Mouse (Mus musculus) retina, postnatal 7 days (tissue): ENCODE results near the gene Sept5.

Experiments
- DNase-seq: peaks from one replicate; pipeline ENCODE4 v3.0.0-alpha.2; 2012; ENCODE audit warnings: low read depth, low spot score

Sept5 gene

DNA sequence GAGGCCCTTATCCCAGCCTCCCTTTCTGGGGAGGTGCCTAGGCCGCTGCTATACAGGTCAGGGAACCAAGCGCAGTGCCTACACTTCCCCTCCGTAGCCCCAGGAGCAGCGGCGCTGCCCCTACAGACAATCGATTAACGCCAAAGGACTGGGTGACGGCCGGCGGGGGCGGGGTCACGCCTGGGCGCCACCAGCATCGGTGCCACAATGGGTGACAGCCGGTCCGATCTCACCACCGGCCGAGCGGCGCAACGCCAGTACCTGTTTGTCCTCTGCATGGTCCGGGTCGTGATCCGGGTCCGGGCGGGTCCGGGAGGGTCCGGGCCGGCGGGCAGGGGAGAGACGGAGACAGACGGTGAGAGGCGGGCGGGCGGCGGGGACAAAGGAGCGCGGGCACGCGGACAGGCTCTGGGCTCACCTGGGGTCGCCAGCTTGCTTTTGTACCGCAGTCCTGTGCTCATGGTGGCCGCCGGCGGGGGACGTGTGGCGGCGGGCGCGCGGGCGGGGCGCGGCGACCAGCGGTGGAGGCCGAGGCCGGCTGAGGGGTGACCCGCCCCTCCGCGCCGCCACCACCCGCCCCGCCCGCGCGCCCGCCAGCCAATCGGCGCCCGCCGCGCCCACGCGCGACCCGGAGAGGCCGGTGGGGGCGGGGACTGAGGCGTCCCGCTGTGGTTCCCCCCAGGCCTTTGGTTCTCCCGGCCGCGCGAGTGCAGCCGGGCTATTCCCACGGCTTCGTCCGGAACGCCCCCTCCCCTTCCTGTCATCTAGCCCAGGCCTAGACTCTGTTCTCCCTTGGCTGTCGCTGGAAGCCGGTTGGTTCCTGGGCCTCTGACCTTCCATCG lies at the start of gene Sept5:
Gene Sept5 (minus strand): TSS at position 565 of the 842 bp plus-strand sequence.
- no peak for DNase-seq

DNA sequence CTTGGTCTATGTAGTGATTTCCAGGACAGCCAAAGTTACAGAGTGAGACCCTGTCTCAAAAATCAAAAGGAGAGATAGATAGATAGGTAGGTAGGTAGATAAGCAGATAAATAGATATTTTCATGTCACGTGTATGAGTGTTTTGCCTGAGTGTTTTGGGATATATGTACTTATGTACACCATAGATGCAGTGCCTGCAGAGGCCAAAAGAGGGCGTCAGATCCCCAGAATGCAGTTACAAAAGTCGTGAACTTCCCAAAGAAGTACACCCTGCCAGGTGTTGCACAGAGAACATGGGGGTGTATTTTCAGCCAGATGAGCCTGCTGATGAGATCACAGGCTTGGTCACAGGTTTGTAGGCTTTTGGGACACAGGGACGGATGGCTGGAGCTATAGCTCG lies 49.4 kb upstream of the Sept5 start:
- no peak for DNase-seq

DNA sequence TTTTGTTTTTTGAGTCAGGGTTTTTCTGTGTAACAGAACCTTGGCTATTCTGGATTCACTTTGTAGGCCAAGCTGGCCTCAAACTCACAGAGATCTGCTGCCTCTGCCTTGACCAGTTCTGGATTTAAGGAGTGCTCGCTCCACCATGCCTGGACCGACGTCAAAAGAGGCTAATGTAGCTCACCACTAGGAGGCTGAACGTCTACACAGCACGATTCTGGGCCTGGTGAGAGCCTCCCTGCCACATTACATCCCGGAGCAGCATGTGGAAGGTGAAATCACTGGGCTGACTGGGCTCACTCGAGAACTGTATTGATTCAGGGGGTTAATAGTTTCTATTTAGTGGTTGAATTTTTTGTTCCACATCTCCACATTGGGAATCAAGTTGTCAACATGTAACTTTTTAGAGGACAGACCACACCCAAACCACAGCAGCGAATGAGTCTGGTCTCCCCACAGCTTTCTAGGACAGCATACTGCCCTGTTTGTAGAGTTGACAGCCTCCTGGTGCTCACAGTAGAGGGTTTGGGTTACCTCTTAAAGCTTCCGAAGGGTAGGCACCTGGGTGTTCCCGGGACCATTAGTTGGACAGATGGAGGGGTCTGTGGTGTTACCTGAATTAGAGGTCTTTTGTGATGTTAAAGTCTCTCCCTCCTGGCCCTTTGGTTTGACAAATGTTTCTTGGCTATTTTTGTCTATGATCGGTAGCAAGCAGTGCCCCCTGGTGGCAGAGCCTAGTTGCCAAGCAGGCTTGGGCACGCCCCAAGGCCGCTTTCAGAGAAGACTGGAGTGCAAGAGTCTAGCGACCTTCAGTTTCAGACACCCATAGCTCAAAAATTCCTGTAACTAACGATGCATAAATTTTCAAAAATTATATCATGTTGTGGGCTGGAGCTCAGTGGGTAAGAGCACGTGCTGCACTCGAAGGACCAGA lies 48.3 kb upstream of the Sept5 start:
- peak; percentile 38 for DNase-seq

DNA sequence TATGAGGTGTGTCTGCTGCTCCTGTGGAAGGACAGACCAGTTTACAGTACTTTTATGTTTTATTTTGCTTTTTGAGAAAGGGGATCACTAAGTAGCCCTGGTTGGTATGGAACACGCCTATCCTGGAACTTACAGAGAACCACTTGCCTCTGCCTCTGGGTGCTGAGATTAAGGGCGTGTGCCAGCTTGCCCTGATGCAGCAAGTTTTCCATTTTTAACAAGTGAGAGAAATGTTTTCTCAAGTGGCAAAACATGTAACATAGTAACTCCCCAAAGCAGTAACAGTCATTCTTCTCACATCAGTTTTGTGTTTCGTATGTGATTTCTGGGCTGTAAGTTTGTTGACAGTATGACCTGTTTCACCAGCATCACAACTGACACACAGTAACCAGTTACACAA lies 43.3 kb upstream of the Sept5 start:
- no peak for DNase-seq

DNA sequence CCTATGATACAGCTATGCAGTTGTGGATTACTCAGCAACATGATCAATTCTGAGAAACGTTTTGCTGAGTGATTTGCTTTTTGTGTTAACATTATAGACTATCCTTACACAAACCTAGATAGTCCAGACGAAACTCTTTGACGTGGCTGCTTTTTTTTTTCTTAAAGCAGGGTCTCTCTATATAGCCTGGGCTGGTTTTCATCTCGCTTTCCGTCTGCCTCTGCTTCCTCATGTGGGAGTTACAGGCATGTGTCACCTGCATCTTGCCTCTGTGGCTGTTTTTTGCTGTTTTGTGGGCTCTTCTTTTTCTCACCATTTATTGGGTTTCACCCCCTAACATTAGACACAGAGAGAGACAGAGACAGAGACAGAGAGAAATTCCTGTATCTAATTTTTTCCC lies 42.3 kb upstream of the Sept5 start:
- DNase-seq, result no peak

DNA sequence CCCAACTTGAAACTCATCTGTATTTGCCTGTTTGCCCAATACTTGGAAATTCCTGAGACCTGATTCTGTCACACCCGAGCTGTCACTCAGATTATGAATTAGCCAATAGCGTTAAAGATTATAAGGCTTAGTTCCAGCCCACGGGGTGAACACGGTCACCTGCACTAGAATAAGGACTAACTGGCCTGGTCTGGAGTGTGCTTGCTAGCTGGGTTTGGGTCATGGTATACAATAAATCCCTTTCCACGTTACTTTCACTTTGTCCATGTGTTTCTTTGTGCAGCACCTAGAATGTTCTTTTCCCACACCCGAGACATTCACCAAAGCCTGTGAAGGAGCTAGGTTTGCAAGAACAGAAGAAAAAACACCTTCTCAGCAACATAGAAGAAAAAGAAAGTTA lies 40.2 kb upstream of the Sept5 start:
- no peak for DNase-seq

DNA sequence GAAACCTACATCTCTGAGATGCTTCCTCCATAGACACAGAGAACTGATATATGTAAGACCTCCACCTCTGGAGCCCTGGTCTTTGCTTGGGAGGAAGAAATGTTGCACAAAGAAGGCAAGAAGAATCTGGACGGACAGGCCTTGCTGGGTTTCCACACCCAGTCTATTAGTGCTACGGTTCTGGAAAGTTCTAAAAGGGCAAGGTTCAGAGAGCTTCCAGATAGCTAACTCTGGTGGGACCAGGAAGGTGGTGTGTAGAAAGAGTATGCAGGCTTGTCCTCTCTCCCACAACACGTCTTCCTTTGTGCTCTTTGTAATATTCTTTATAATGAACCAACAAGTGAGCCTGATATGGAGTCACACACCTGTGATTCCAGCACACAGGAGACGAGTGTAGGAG lies 28.8 kb upstream of the Sept5 start:
- no peak for DNase-seq

DNA sequence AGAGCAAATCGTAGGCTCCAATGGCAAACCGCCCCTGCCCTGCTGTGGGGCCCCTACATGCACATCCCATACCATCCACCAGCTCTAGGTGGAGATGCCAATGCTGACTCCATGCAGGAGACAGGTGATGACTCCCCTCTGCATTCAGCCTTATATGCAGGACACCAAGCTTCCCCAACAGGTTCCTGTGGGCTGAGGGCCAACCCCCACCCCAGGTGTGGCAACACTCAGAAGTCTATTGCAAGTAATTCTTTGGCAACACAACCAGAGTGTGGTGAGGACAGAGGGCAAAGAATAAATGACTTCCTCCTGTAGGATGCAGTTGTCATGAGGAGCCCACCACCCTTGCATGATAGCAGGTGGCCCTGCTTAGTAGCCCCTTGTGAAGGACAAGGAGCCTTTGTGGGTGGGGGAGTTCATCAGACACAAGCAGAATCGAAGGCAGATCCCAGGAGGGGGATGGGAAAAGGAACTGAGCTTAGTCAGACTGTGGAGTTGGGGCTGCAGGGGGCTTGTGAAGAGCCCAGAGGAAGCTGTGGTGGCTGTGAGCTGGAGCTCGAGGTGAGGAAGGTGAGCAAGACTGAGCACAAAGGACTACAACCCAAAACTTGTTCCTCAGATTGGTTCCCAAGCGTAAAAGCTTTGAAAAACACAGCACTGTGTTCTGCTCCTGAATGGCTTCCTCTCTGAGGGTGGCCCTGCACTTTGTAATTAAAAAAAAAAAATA lies 25.8 kb upstream of the Sept5 start:
- DNase-seq, result no peak

DNA sequence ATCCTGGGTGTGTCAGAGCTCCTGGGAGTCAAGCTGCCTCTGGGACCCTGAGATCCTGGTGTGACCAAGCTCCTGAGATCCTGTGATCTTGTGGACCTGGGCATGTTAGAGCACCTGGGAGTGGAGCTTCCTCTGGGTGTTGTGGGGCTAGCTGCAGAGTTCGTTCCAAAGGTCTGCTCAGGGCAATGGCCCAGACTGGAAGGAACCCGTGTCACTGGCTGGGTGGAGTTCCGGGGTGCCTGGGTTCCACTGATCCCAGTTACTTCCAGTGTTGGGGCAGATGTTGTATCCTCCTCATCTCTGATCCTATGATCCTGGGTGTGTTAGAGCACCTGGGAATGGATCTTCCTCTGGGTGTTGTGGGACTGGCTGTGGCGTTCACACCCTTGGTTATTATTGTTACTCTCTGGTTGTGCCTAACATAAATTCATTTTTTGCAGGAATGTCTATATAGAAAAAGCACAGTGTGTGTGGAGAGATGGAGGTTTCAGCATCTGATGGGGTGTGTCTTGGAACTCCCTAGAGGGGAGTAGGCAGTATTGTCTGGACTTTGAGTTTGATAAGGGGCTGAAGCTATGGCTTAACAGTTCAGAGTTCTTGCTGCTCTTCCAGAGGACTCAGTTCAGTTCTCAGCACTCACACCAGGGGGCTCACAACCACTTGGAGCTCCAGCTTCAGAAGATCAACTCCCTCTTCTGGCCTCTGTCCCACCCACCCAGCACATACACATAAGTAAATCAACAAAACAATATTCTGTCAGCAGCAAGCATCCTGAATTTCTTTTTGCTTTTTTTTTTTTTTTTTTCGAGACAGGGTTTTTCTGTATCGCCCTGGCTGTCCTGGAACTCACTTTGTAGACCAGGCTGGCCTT lies 23.8 kb upstream of the Sept5 start:
- DNase-seq, result no peak

DNA sequence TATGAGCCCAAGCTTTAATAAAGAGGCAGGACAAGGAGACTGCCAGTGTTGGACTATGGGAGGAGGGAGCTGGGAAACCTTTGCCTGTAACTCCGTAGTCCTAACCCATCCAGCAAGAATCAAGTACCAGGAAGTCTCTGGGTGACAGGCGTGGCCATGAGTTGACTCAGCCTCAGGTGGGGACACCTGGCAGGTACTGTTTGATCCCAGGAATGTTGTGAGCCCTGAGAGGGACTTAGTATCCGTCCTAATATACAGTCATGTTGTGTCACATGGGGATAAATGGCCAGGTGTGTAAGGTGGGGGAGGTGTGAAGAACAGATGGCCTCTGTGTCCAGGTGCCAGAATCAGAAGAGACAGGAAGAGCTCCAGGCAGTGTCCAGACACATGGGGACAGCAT lies 19.4 kb upstream of the Sept5 start:
- DNase-seq, result no peak

DNA sequence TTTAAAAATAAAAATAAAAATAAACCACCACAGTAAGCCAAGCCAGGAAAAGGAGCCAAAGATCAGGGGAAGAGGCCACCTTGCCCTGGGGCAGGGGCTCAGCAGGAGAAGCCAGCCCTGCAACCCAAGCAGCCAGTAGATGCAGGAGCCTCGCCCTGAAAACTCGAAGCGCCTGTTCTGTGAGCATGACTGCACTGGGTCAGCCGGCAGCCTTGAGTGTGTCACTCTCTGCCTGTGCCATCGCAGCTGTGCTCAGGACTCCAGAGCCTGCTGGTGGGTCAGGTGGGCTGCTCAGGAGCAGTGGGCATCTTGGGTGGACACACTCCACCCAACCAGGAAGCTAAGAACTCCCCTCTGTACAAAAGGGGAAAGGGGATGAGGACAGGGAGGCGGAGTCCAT lies 15.6 kb upstream of the Sept5 start:
- DNase-seq, result no peak

DNA sequence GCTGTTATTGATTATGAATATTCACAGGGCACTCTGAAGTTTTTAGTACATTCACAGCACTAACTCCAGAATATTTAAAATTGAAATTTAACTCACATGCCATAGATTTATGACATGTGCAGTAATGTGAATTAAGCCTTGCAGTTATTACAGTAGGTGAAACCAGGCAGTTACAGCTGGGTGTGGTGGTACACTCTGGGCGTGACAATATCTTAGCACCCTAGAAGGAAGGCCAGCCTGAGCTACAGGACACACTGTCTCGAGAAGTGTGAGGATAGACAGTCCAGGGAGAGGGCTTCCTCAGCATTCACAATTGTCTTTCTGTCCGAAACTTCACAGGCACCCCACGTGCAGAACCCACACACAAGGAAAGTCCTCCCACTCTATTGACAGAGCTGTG lies 14.7 kb upstream of the Sept5 start:
- DNase-seq, result no peak

DNA sequence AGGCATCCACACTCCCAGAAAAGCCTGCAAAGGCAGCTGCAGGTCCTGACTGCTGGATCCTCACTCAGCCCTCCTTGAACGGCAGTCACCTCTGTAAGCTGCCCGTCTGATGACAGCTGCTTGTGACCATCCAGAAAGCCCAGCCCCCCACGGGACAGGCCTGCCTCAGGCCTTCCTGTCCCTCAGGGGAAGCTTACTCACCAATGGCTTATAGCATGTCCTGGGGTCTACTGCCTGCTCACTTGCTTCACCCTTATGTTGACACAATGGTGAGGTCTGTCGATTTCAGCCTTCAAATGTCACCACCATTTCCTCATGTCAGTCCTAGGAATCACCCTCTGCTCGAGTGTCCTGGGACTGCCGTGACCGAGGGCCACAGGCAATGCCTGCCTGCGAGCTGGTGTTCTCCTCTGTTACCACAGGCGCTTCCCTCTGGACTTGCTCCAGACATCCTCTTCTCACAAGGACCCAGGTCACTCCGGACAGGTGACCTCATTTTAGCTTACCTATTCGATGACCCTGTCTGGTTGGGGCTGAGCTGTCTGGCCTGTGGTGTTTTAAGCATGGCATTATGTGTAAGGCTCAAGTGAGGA lies 13.7 kb upstream of the Sept5 start:
- no peak for DNase-seq

DNA sequence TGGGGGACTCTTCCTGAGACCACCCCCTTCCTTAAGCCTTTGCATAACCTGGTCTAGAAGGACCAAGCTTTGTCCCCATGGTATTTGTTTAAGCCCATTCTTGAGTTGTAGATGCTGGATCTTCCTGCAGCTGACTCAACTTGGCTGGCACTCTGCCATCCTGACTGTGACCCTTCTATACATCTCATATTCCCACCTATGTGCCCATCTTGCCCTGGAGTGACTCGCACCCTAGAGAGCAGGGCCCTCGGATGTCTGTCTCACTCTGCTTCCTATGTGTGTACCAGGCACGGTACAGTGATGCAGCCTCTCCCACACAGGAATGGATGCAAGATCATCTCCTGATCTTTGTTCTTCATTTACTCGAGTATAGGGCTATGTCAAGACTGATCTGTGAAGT lies 13.1 kb upstream of the Sept5 start:
- DNase-seq, result no peak

DNA sequence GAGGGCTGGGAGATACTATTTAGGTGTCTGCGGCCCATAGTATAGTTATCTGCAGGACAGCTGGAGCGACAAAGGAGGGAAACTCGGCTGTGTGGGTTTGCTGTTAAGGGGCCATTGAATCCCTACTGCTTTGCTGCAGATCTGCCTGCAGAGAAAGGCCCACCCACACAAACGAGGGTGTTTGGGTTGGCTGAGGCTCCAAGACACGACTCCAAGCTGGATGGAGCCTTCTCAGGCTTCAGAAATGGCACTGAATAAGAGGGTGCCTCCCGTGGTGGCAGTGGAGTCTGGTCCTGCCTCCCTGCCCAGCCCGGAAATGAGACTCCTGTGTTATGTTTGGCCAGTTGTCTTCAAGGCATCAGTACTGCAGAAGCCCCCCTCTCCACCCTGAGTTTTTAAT lies 12.5 kb upstream of the Sept5 start:
- no peak for DNase-seq

DNA sequence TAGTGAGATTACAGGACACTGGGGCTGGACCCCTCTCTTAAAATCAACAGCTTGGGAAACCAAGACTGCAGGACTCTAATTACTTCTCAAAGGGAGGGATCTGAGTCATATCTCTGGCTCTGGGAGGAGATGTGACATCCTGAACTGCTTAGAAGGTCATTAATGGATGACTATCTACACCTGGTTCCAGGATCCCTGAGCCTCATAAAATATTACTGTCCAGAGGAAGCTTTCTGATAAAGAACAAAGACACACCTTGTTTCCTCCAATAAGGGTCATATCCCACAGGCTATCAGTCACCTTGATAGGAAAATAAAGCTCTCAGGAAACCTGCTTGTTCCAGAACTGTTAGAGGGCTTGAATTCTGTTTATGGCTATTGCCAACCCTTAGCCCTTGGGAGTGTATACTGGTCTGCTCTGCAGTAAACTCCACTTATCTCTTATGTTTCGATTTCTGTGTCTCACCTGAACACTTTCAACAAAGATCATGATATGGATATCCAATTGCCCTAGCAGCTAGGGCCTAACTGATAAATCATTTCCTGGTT lies 9.7 kb upstream of the Sept5 start:
- DNase-seq, result no peak

DNA sequence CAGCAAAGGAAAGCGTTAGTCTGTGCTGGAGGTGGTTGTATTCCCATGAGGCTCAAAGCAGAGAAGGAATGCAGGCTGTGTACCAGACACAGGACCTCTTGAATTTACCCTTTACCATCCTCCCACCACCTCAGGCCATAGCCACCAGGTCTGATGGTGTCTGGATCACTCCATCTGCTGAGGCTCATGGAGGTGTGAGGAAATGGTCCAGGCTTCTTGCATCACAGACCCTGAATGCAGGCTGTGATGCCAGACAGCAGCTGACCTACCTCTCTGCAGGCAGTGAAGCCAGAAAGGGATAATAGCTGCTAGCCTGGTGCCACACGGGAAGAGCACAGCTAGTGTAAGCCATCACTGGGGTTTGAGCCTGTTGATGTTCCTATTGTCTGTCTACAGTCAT lies 8.6 kb upstream of the Sept5 start:
- no peak for DNase-seq

DNA sequence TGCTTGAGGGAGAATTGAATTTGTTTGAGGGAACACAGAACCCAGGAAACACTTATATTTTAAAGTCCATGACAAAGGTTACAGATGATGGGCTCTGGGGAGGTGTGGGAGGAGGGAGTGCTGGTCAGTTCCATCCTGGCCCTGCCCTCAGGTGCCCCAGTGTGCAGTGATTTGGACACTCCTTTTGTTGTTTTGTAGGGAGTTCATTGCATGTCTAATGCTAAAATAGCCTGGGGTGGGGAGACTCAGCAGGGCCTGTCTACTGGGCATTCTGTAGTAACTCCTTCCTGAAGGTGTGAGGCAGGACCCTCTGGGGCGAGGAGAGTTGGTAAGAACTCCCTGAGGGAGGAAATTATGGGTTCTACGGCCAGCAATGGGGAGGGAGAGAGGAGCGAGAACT lies 7.0 kb upstream of the Sept5 start:
- DNase-seq, result no peak

DNA sequence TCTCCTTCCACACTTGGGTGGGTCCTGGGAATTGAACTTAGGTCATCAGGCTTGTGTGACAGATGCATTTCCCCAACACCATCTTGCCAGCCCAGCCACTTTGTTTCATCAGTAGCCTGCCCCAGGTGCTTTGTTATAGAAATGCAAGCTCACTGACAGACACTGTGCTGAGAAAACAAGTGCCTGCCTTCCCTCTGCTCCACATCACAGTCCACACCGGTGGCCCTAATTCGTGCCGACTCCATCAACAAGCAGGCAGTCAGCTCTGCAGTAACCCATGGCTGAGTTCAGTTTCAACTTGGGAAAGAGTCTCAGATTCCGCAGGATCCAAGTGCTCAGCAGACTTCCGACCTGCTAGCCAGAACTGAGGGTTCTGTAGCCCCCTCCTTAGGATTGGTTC lies 6.6 kb upstream of the Sept5 start:
- DNase-seq, result no peak

DNA sequence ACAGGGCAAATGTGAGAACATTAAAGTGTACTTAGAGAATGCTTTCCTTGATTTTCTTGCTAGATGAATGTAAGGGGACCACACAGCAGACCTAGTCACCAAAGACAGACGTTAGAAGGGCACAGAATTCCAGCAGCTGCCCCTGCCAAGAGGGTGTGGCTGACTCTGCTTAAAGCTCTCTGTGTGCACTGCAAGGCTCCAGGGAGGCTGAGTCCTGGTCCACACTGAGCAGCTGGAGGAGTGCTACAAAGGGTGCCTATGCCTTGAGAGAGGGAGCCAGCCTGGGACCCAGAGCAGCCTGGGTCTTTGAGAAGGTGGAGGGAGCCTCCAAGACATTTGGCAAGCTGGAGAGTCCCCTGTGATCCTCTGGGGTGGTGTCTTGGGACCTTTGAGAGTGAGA lies 3.6 kb upstream of the Sept5 start:
- no peak for DNase-seq

DNA sequence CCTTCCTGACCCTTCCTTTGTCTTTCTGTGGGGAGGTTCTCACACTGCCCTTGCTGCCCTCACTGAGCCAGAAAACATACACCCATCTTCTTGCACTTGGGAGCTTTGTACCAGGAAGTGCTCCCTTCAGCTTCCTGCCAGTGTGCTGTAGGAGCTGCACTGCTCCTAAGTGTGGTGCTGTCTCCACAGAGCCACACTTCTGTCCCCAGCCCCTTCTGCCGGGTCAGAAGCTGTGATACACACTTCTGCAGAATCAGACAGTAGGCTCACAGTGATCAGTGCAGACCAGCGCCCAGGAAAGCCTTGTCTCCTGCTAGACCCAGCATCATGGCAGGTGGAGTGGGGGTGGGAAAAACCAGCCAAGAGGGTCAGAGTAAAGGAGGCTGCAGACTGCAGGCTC lies 3.1 kb upstream of the Sept5 start:
- no peak for DNase-seq
